Mouse (Mus musculus): Measurements from ENCODE around the gene Svopl.
A peak's percentile ranks its signal among the peaks of the same experiment; 100 is the strongest.

Gene Svopl

GRCm38 (mm10) chr6:38046838-38047237 lies at the start of gene Svopl:
Gene Svopl, minus strand, starts transcription at chr6:38046996.
- no peak for DNase-seq (ENCODE audit: low read depth)

GRCm38 (mm10) chr6:38094701-38095100 lies 47.9 kb upstream of the Svopl start:
- DNase-seq (ENCODE audit: low read depth): no peak

GRCm38 (mm10) chr6:38092539-38092938 lies 45.7 kb upstream of the Svopl start:
- no peak for DNase-seq (ENCODE audit: low read depth)

GRCm38 (mm10) chr6:38087242-38088026 lies 40.6 kb upstream of the Svopl start:
- DNase-seq (ENCODE audit: low read depth): no peak

- DNase-seq (ENCODE audit: low read depth): no peak
Observed at GRCm38 (mm10) chr6:38083204-38083603, 36.4 kb upstream of the Svopl start.

- DNase-seq (ENCODE audit: low read depth): no peak
Observed at GRCm38 (mm10) chr6:38081727-38082341, 35.0 kb upstream of the Svopl start.

- DNase-seq (ENCODE audit: low read depth): no peak
Observed at GRCm38 (mm10) chr6:38080364-38080763, 33.6 kb upstream of the Svopl start.

- no peak for DNase-seq (ENCODE audit: low read depth)
Observed at GRCm38 (mm10) chr6:38073592-38073991, 26.8 kb upstream of the Svopl start.

- no peak for DNase-seq (ENCODE audit: low read depth)
Observed at GRCm38 (mm10) chr6:38072137-38072796, 25.5 kb upstream of the Svopl start.

- DNase-seq (ENCODE audit: low read depth): no peak
Observed at GRCm38 (mm10) chr6:38071256-38071655, 24.5 kb upstream of the Svopl start.

GRCm38 (mm10) chr6:38066215-38066614 lies 19.4 kb upstream of the Svopl start:
- DNase-seq (ENCODE audit: low read depth): peak; percentile 85

- DNase-seq (ENCODE audit: low read depth): peak; percentile 8
Observed at GRCm38 (mm10) chr6:38065501-38066122, 18.8 kb upstream of the Svopl start.

GRCm38 (mm10) chr6:38065122-38065500 lies 18.3 kb upstream of the Svopl start:
- no peak for DNase-seq (ENCODE audit: low read depth)

GRCm38 (mm10) chr6:38064621-38065020 lies 17.8 kb upstream of the Svopl start:
- DNase-seq (ENCODE audit: low read depth): no peak

- DNase-seq (ENCODE audit: low read depth): peak; percentile 42
Observed at GRCm38 (mm10) chr6:38058805-38059204, 12.0 kb upstream of the Svopl start.

- peak; percentile 26 for DNase-seq (ENCODE audit: low read depth)
Observed at GRCm38 (mm10) chr6:38055471-38056330, 8.9 kb upstream of the Svopl start.

GRCm38 (mm10) chr6:38049601-38050000 lies 2.8 kb upstream of the Svopl start:
- DNase-seq (ENCODE audit: low read depth): no peak

- DNase-seq (ENCODE audit: low read depth): no peak
Observed at GRCm38 (mm10) chr6:38048800-38049561, 2.2 kb upstream of the Svopl start.

GRCm38 (mm10) chr6:38048003-38048402 lies 1.2 kb upstream of the Svopl start:
- DNase-seq (ENCODE audit: low read depth): peak; percentile 29

- DNase-seq (ENCODE audit: low read depth): no peak
Observed at GRCm38 (mm10) chr6:38032801-38033566, 13.8 kb downstream of the Svopl start.
